Mouse (Mus musculus): Measurements from ENCODE around the gene Ang2.

DNA sequence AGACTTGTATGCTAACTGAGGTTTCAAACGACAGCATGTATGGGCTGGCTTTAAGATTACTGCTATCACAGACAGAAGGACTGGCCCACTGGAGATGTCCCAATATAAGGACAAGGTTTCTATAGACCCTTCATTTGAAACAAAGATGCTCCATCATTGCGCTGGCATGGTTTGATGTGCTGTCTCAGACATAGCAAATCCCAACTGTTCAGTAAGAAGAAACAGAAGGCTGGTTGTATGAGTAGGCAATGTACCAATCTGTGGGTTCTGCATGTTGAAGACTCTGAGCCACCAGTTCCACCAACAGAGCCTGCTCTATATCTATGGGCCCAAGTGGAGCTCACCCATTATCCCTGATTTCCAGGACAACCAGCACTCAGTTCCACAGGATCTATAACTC, 4.2 kb upstream of the Ang2 start, which contains the start of gene Ear14:
- TF ChIP-seq CTCF (IDR thresholded peaks at IDR 0.05; ENCODE audit: low read depth, low read length) (no peak), GATA1 (IDR thresholded peaks at IDR 0.05; ENCODE audit: borderline replicate concordance, low read length) (no peak), POLR2AphosphoS5 (IDR thresholded peaks at IDR 0.05; ENCODE audit: insufficient replicate concordance, low read depth, low read length) (no peak)

Measured in G1E (cell line).